Mouse (Mus musculus) ES-Bruce4 (cell line): Measurements from ENCODE around the gene Fxr2.

Experiments used
- CTCF ChIP-seq: IDR thresholded peaks from one replicate; pipeline ENCODE4 v1.8.1; 2011; ENCODE audit warnings: low read depth, low read length
- EP300 ChIP-seq: IDR thresholded peaks from 2 replicates; pipeline ENCODE4 v1.6.1; 2011; ENCODE audit warnings: low read depth, low read length; ENCODE audit not compliant: insufficient read depth
- POLR2A ChIP-seq: IDR thresholded peaks from one replicate; pipeline ENCODE4 v1.8.1; 2011; ENCODE audit warnings: low read length; ENCODE audit not compliant: insufficient read depth

GRCm38 (mm10) chr11:69616781-69617180 is 16.0 kb upstream of the Fxr2 start:
- TF ChIP-seq CTCF (no peak), POLR2A (no peak), EP300 (no peak)
